Mouse (Mus musculus) frontal cortex, adult 2 months (tissue): ENCODE measurements around the gene Sh2d5. TPM values are rescaled to one million over a fixed set of nuclear protein-coding genes. Genes with fewer than 3 reads are reported as not detected.

ENCODE experiments used
- DNase-seq, 2 experiments: peaks; one replicate each; pipeline ENCODE4 v3.0.0; 2022; ENCODE audit warnings: low spot score in 1 of 2; ENCODE audit errors: extremely low spot score in 1 of 2
- polyA plus RNA-seq: library from polyadenylated mRNA; depleted of rRNA; stranded (reverse); fragments of >200 nt; gene quantifications from 2 replicates; pipeline ENCODE4 v1.2.3, GENCODE M21; 2012; rRNA removed

The Sh2d5 gene
- 62.1 and 67.9 TPM in 2 replicates for polyA plus RNA-seq

- peak; percentile 88 to 95 for DNase-seq
Observed at GRCm38 (mm10) chr4:138250088-138250960, at the start of gene Sh2d5, which contains the start of gene Kif17. Gene Sh2d5, plus strand, starts transcription at chr4:138250403. Gene Kif17, plus strand, starts transcription at chr4:138250435.

GRCm38 (mm10) chr4:138200769-138201168, 49.4 kb upstream of the Sh2d5 start:
- DNase-seq, result no peak

- DNase-seq, result no peak
Observed at GRCm38 (mm10) chr4:138201696-138202095, 48.5 kb upstream of the Sh2d5 start.

GRCm38 (mm10) chr4:138210116-138210515, 40.1 kb upstream of the Sh2d5 start:
- no peak for DNase-seq

GRCm38 (mm10) chr4:138213861-138214260, 36.3 kb upstream of the Sh2d5 start:
- no peak for DNase-seq

GRCm38 (mm10) chr4:138215671-138216199, 34.5 kb upstream of the Sh2d5 start:
- no peak for DNase-seq

- DNase-seq, result peak in 1 of 2 experiments; percentile 74
Observed at GRCm38 (mm10) chr4:138216200-138216890, 33.9 kb upstream of the Sh2d5 start, which contains the start of gene Hp1bp3. Gene Hp1bp3, plus strand, starts transcription at chr4:138216296.

- DNase-seq, result peak; percentile 97 to 98
Observed at GRCm38 (mm10) chr4:138216891-138217392, 33.3 kb upstream of the Sh2d5 start.

- DNase-seq, result peak in 1 of 2 experiments; percentile 36
Observed at GRCm38 (mm10) chr4:138217441-138217840, 32.8 kb upstream of the Sh2d5 start.

- no peak for DNase-seq
Observed at GRCm38 (mm10) chr4:138217951-138218685, 32.1 kb upstream of the Sh2d5 start.

GRCm38 (mm10) chr4:138219331-138219730, 30.9 kb upstream of the Sh2d5 start:
- no peak for DNase-seq

GRCm38 (mm10) chr4:138220761-138221160, 29.4 kb upstream of the Sh2d5 start:
- no peak for DNase-seq

- no peak for DNase-seq
Observed at GRCm38 (mm10) chr4:138221406-138221805, 28.8 kb upstream of the Sh2d5 start.

- DNase-seq, result no peak
Observed at GRCm38 (mm10) chr4:138222396-138222795, 27.8 kb upstream of the Sh2d5 start.

- DNase-seq, result no peak
Observed at GRCm38 (mm10) chr4:138223623-138224022, 26.6 kb upstream of the Sh2d5 start.

- peak; percentile 82 to 88 for DNase-seq
Observed at GRCm38 (mm10) chr4:138246756-138247665, 3.2 kb upstream of the Sh2d5 start.

GRCm38 (mm10) chr4:138251819-138252218, 1.6 kb downstream of the Sh2d5 start:
- peak in 1 of 2 experiments; percentile 52 for DNase-seq

GRCm38 (mm10) chr4:138252231-138252630, 2.0 kb downstream of the Sh2d5 start:
- DNase-seq, result no peak

- no peak for DNase-seq
Observed at GRCm38 (mm10) chr4:138257116-138257687, 7.0 kb downstream of the Sh2d5 start.
